Mouse (Mus musculus) frontal cortex, postnatal 10 days (tissue): Measurements from ENCODE around the gene Cgref1.
A peak's percentile ranks its signal among the peaks of the same experiment; 100 is the strongest.

Source experiments
- DNase-seq, 2 experiments: peaks; one replicate each; pipeline ENCODE4 v3.0.0; 2022; ENCODE audit warnings: low spot score in 2 of 2, mixed read lengths in 1 of 2

Gene Cgref1

GRCm38 (mm10) chr5:30950451-30950850 lies 5.1 kb upstream of the Cgref1 start:
- no peak for DNase-seq

DNA sequence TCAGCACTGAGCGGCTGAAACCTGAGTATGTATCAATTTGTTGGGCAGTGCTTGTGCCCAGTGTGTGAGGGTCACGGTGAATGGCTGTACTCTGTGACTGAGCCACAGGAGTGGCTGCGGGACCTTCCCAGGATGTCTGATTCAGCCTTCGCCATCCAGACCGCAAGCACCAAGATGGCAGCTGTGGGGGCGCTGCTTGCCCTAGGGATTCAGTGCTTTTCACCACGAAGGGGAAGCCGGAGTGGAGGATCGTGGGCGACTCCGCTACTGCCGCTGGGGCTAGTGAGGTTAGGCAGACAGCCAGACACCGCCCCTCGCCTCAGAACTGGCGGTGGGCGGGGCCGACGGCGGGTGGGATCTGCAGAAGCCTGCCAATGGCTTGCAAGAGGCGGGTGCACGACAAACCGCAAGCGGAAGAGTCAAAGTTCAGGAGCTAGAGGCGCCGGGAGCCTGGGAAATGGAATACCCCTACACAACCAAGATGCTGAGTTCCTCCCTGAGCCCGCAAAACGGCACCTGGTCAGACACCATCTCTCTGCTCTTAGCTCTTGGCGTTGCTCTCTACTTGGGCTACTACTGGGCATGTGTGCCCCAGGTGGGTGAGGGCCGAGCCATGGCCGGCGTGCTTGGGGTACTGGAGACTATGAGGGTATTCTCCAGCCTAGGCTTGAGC lies 4.4 kb upstream of the Cgref1 start:
- DNase-seq = peak; percentile 91 to 95

DNA sequence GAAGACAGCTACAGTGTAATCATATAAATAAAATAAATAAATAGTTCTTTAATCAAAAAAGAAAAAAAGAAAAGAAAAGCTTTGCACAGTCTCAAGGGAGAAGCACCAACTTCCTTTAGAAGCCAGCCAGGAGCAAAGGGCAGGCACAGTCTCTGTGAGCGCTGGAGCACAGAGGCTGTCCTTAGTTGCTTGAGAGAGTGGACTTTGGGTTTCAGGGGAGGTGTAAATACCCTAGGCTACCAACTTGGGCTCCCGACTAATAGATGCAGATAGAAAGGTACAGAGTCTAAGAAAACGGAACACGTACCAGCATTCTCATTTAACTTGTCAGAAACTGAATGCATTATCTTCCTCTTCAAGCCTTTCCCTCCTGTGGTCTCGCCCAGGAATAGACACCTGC lies 3.2 kb upstream of the Cgref1 start:
- DNase-seq = no peak

GRCm38 (mm10) chr5:30944344-30944743 lies 1.0 kb downstream of the Cgref1 start:
- no peak for DNase-seq

GRCm38 (mm10) chr5:30943004-30943403 lies 2.4 kb downstream of the Cgref1 start:
- no peak for DNase-seq

- peak in 1 of 2 experiments; percentile 9 for DNase-seq
These were observed 10.5 kb downstream of the Cgref1 start for GRCm38 (mm10) chr5:30934725-30935461.

DNA sequence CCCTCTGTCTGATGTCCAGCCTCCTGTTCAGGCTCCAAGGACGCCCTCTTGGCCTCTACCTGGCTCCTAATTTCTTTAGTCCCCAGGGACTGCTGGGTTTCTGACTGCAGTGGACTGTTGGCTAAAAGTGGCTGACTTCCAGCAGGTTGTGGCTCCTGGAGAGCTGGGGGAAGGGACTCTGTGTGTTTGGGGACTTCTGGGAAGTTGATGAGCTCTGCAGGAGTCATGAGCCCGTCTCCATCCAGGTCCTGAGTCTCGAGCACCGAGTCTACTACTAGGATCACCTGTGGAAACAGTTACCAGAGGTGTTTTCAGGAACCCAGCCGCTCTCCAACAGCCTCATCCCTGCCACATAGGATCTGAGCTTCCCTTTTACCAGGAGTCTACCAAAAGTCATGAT lies 11.7 kb downstream of the Cgref1 start:
- DNase-seq = no peak

DNA sequence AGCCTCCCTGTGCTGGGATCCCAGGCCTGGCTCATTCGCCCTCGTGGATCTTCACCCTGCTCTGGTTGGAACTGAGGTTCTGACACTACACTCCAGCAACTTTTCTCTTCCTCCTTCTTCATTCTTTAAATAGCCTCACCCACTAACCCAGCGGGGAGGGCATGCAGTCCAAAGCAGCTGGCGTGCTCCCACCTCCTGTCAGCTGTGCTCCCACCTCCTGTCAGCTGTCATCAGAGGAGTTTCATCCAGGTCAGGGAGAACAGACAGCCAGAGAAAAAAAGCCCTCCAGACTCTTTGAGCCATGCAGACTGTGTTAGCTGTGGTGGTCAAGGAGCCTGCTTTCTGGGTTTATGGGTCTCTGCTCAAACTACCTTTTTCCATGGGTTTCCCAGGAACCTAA lies 14.0 kb downstream of the Cgref1 start:
- no peak for DNase-seq

DNA sequence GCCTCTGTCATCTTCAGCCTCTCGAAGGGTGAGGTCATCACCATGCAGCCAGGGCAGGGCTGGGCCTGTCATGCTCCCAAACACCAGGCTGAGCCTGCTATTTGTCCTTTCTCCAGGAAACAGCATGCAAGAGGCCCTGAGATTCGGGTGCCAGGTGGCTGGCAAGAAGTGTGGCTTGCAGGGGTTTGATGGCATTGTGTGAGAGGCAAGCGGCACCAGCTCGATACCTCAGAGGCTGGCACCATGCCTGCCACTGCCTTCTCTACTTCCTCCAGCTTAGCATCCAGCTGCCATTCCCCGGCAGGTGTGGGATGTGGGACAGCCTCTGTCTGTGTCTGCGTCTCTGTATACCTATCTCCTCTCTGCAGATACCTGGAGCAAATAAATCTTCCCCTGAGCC lies 14.5 kb downstream of the Cgref1 start:
- no peak for DNase-seq

DNA sequence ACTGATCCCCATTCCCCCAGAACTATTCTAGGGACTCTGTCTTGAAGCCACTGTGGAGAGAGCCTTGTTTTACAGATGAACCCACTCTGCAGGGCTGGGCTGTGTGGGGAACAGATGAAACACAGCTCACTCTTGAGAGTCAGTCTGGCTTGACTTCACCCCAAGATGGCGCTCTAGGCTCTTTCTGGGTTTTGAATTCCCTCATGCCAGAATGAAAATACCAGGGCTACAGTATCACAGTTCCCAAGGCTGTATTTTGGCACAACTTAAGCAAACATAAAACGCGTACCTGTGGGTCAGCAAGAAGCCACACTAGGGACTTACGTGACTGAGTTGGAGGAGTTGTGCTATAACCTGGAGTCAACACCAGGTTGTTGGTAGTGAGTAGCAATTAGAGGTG lies 15.3 kb downstream of the Cgref1 start:
- peak in 1 of 2 experiments; percentile 75 for DNase-seq

DNA sequence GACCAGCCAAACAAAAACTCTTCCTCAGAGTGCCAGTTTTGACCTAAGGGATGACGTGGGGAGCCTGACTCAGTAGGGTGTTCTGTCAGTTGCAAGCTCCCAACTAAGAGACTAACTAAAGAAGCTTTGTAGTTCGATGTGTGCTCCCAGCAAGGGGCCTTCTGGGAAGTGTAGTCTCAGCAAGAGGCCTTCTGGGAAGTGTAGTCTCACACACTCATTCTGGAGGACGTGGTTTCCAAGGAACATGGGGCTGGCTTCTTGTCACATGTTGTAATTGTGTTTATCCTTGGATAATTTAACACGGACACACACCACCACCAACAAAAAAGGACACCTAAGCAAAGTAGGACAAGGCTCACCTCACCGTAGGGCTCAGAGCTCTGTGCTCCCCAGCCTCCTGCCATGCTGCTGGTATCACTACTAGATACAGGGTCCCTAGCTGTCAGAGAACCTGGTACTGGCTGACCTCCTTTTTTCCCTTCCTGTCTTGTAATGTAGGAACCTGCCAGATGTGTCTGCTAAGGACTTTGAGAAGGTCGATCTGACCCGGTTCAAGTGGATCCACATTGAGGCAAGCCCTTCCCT lies 17.4 kb downstream of the Cgref1 start:
- DNase-seq = peak in 1 of 2 experiments; percentile 31

DNA sequence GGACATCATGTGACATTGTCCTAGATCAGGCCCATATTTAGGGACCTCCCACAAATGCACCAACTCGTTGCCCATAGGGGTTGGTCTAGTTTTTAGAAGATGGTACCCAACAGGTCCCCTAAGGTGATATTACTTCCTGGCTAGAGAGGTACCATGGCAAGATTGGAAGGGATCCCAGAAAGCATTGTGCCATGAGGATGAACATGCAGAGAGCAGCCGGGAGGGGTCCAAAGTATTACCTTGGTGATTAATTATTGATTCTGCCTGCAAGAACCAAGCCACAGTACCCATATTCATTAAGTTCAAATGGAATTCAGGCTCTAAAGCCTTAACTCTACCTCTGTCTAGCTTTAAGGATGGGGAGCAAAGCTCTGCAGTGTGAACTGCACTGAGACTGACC lies 19.3 kb downstream of the Cgref1 start:
- no peak for DNase-seq

DNA sequence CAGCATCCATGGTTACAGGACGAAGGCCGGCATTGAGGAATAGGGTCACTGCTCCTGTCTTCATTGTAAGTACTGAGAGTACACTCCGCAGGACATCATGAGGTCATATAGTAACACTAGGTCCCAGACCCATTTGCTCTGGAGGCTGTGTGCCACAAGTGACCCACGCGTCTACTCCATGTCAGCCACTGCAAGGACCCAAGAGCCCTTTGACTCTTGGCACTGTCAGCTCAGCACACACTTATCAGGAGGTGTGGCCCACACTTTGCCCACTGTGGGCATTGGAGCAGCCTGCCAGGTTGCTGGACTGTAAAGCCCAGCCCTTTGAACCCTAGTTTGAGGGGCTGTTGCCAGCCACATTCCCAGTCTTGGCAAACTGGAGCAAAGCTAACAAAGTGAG lies 20.2 kb downstream of the Cgref1 start:
- no peak for DNase-seq

- no peak for DNase-seq
These were observed 20.8 kb downstream of the Cgref1 start for GRCm38 (mm10) chr5:30924614-30925013.

GRCm38 (mm10) chr5:30923119-30923518 lies 22.3 kb downstream of the Cgref1 start:
- no peak for DNase-seq

DNA sequence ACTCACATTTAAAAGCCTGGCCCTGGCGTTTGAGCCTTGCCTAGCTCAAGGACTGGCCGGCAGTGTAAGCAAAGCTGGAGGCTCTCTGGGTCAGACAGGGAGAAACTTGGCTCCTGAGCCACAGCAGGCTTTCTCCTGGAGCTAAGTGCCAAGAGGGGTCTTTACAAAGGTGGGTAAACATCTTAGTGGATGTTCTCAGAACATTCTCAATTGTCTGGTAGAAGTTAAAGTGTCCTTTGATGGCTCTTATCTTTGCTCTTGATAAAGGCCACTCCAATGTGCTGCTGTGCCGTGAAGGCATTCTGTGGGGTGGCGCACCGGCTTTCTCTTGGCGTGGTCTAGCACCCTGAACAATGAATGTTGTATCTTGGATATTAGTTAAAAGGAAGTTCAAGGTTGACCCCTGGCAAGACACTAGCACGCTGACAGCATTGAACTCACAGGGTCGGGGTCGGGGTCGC lies 22.8 kb downstream of the Cgref1 start:
- DNase-seq = no peak

GRCm38 (mm10) chr5:30921256-30922033 lies 23.9 kb downstream of the Cgref1 start, which contains the start of gene Khk:
Gene Khk, plus strand, starts transcription at chr5:30921431.
- peak; percentile 59 to 83 for DNase-seq

- peak in 1 of 2 experiments; percentile 23 for DNase-seq
These were observed 24.8 kb downstream of the Cgref1 start for GRCm38 (mm10) chr5:30920621-30921020.

DNA sequence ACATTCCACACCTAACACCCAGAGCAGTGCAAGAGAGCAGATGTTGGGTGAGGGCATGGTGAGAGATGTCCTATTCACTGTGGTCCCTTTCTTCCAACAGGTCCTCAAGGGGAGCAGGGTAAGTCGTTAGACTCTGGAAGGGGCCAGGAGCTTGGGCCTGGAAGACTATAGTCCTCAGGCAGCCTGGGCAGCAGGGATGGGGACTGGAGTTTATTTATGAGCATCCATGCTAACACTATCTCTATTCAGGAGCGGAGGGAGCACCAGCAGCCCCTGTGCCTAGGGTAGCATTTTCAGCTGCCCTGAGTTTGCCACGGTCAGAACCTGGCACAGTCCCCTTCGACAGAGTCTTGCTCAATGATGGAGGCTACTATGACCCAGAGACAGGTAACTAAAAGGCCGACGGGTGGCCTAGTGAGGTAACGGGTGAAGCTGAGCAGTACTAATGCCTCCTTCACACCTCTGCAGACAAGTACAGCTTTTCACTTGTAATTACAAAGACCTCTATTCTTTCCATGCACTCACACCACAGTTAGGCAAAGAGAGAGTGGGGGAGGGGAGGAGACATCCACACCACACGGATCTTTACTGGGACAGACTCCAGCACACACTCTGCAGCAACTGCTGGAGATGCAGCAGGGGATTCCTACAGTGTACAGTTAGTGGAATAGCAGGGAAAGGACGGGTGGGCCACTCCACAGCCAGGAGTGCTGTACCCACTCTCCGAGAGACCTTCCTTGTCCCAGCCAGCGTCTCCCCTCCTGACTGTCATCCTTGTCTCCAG lies 25.4 kb downstream of the Cgref1 start:
- DNase-seq = peak in 1 of 2 experiments; percentile 29

DNA sequence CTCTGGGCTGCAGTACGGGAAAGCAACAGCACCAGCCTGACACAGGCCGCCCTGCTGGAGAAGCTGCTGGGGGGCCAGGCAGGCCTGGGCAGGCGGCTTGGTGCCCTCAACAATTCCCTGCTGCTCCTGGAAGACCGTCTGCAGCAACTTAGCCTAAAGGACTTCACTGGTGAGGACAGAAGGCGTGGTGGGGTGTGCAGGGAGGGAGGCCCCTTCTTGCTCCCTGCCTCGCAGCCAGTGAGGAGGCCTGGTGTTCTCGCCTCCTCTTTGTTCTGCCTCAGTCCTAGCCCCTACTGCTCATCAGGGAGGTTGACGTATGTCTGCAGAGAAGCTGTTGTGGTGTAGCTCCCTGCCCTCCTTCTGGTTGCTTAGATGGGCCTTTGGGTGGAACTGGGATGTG lies 26.7 kb downstream of the Cgref1 start:
- DNase-seq = no peak
